Mouse (Mus musculus) cerebellum, adult 2 months (tissue): ENCODE data around the gene Mrps27. TPM values are rescaled to one million over a fixed set of nuclear protein-coding genes. Genes with fewer than 3 reads are reported as not detected.

ENCODE experiments used
- DNase-seq, 2 experiments: peaks; one replicate each; pipeline ENCODE4 v3.0.0; 2021
- H3K27ac ChIP-seq: fragments of 200-500 bp; 2 replicates; pipeline ENCODE4 v1.5.1; 2012; ENCODE audit warnings: low read length, control low read depth, inconsistent platforms; ENCODE audit not compliant: insufficient read depth
- H3K27me3 ChIP-seq: fragments of 200-500 bp; 2 replicates; pipeline ENCODE4 v1.6.1; 2012; ENCODE audit warnings: inconsistent platforms, mild to moderate bottlenecking, low read length, moderate library complexity; ENCODE audit not compliant: control insufficient read depth, insufficient read depth
- H3K4me1 ChIP-seq: fragments of 200-500 bp; 2 replicates; pipeline ENCODE4 v1.6.1; 2011; ENCODE audit warnings: low read length; ENCODE audit not compliant: control insufficient read depth, insufficient read depth
- H3K4me3 ChIP-seq: fragments of 200-500 bp; replicated peaks from 2 replicates; pipeline ENCODE3; 2011; ENCODE audit warnings: mild to moderate bottlenecking, low read depth, low read length, control low read depth; ENCODE audit not compliant: insufficient read depth
- CTCF ChIP-seq: fragments of 200-500 bp; IDR thresholded peaks from 2 replicates; pipeline ENCODE4 v1.5.1; 2011; ENCODE audit warnings: low read depth, mild to moderate bottlenecking, control low read depth, low read length, moderate library complexity, borderline replicate concordance; ENCODE audit not compliant: insufficient read depth
- POLR2A ChIP-seq: fragments of 200-500 bp; IDR thresholded peaks from 2 replicates; pipeline ENCODE4 v1.6.1; 2011; ENCODE audit warnings: low read length, control low read depth, borderline replicate concordance; ENCODE audit not compliant: insufficient read depth
- WGBS: fragments of 180-500 bp; shearing (Covaris S2); methylation state at CpG from one replicate; pipeline ENCODE4 v1.1.7; 2018; 5-methylcytosine and 5-hydroxymethylcytosine counted together
- polyA plus RNA-seq: library from polyadenylated mRNA; depleted of rRNA; stranded (reverse); fragments of >200 nt; gene quantifications from 2 replicates; pipeline ENCODE4 v1.2.3, GENCODE M21; 2012

Gene Mrps27
- polyA plus RNA-seq, 1 experiment = 38.5 TPM

- TF ChIP-seq CTCF (no peak), POLR2A (peak; percentile 33; the same call in 1 of the 2 replicates)
- Histone ChIP-seq H3K27ac (no peak overlapping the region), H3K27me3 (no peaks in the 10 kb centered on the region), H3K4me1 (peaks cover under 1% of the 10 kb centered on the region; the same call in 1 of the 2 replicates), H3K4me3 (peak overlapping the region; percentile 52)
- DNase-seq = no peak
- WGBS = 6% methylated on average over 7 of the region's 7 CpGs
These were observed 8.9 kb downstream of the Mrps27 start for GRCm38 (mm10) chr13:99353490-99353851.

DNA sequence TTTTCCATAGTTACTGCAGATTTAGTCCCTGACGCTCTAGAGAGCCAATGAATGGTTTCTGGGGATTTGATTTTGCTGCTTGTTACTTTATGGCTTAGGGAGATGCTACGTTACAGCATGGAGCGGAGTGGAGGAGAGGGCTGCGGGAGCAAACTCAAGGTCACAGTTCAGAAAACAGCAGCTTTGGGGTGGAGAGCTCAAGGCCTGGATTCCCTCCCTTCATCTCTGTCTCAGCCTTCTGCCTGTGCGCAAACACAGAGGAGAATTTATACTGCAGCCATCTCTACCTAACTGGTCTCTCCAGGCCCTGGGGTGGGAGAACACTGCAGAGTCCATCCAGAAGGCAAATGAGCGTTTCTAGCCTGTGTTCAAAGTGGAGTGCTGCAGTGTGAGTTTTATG, 10.5 kb downstream of the Mrps27 start:
- H3K4me1 ChIP-seq = peaks cover 8% of the 10 kb centered on the region
- WGBS = 94% methylated on average over 6 of the region's 6 CpGs
- DNase-seq = no peak
- no peaks in the 10 kb centered on the region for H3K27me3 ChIP-seq
- H3K27ac ChIP-seq = no peak overlapping the region
- H3K4me3 ChIP-seq = no peak overlapping the region
- no peak for TF ChIP-seq CTCF
- TF ChIP-seq POLR2A = no peak

DNA sequence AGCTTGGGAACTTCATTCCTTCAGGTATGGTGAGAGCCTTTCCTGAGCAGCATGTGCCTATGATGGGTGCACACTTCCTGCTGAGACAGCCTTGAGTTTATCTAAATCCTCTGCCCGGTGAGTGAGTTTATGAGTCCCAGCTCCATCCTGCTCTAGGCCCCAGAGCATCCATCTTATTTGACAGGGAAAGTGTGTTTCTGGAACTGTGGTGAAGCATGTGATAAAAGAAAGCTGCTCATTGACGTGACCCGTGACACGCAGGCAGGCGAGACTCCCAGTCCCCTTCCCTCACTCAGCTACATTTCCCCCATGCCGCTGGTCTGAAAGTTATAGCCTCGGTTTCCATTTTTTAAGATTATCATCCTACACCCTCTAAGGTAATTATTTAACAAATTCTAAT, 11.3 kb downstream of the Mrps27 start:
- peaks cover 8% of the 10 kb centered on the region for H3K4me1 ChIP-seq
- H3K27ac ChIP-seq = no peak overlapping the region
- 95% methylated on average over 7 of the region's 7 CpGs for WGBS
- no peaks in the 10 kb centered on the region for H3K27me3 ChIP-seq
- DNase-seq = no peak
- TF ChIP-seq CTCF = no peak
- no peak for TF ChIP-seq POLR2A
- H3K4me3 ChIP-seq = no peak overlapping the region

- 61% methylated on average over 9 of the region's 9 CpGs for WGBS
- DNase-seq = no peak
- H3K27me3 ChIP-seq = no peaks in the 10 kb centered on the region
- no peak overlapping the region for H3K27ac ChIP-seq
- TF ChIP-seq CTCF = peak; percentile 28; the same call in 1 of the 2 replicates
- TF ChIP-seq POLR2A = no peak
- H3K4me1 ChIP-seq = peaks cover 8% of the 10 kb centered on the region
- no peak overlapping the region for H3K4me3 ChIP-seq
These were observed 12.1 kb downstream of the Mrps27 start for GRCm38 (mm10) chr13:99356428-99357265.

- Histone ChIP-seq H3K27ac (peak overlapping the region; percentile 28; the same call in 1 of the 2 replicates), H3K27me3 (no peaks in the 10 kb centered on the region), H3K4me1 (peaks cover 8% of the 10 kb centered on the region), H3K4me3 (peak overlapping the region; percentile 34)
- 13% methylated on average over 14 of the region's 14 CpGs for WGBS
- peak; percentile 77 to 85 for DNase-seq
- TF ChIP-seq POLR2A (no peak), CTCF (no peak)
These were observed 14.3 kb downstream of the Mrps27 start for GRCm38 (mm10) chr13:99358921-99359320.

DNA sequence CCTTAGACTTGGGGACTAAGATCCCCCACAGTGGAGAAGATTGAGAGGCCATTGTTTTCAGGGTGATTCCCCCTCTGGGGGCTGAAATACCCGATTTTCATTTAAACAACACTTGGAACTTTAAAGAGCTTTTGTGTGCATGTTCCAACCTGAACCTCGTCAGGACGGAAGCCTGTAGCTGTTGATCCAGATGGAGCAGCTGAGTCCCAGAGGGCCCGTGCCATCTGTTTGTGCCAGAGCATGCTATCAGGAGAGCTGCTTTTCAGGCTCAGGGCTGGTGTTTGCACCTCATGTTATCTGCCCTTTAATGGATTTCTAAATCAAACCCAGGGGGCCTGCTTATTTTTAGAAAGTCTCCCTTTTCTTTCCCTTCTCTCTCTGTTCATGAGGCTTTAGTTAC, 19.3 kb downstream of the Mrps27 start:
- WGBS = 42% methylated on average over 4 of the region's 4 CpGs
- no peak overlapping the region for H3K27ac ChIP-seq
- H3K4me3 ChIP-seq = no peak overlapping the region
- TF ChIP-seq POLR2A = no peak
- no peak for TF ChIP-seq CTCF
- H3K4me1 ChIP-seq = peaks cover 30% of the 10 kb centered on the region
- H3K27me3 ChIP-seq = no peaks in the 10 kb centered on the region
- no peak for DNase-seq

DNA sequence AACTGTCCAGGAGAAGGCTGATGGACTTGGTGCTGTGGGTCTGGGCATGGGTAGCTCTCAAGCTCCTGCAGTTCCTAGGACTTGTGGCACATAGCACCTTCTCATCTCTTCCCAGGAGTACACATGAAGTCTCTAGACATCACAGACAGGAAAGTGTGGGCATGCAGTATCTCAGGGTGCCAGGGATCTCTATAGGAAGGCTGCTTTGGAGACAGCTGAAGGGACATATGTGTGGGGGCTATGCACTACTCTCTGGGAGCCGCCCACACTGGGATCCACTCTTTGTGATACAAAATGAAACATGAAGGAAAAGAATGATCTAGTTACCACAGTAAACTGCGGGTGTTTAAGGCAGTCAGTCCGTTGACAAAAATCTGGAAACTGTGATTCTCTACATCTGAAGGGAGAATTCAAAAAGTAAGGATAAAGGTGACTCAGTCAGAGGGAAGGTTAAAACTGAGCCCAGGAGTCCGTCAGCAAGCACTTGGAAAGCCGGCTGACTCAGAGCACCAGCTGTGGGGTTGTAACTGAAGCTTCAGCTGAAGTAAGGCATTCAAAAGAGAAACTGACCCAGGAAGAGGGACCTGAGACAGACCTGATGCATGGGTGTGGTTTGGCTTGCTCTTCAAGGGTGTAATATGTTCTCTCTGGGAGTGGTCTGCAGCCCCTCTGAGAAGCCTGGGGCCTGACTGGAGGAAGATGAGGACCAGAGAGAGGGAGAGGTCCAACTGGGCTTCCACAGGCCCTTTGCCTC, 22.0 kb downstream of the Mrps27 start:
- no peak for DNase-seq
- Histone ChIP-seq H3K27ac (no peak overlapping the region), H3K27me3 (no peaks in the 10 kb centered on the region), H3K4me3 (no peak overlapping the region), H3K4me1 (peaks cover 36% of the 10 kb centered on the region)
- TF ChIP-seq CTCF = no peak
- no peak for TF ChIP-seq POLR2A
- WGBS = 68% methylated on average over 5 of the region's 5 CpGs

DNA sequence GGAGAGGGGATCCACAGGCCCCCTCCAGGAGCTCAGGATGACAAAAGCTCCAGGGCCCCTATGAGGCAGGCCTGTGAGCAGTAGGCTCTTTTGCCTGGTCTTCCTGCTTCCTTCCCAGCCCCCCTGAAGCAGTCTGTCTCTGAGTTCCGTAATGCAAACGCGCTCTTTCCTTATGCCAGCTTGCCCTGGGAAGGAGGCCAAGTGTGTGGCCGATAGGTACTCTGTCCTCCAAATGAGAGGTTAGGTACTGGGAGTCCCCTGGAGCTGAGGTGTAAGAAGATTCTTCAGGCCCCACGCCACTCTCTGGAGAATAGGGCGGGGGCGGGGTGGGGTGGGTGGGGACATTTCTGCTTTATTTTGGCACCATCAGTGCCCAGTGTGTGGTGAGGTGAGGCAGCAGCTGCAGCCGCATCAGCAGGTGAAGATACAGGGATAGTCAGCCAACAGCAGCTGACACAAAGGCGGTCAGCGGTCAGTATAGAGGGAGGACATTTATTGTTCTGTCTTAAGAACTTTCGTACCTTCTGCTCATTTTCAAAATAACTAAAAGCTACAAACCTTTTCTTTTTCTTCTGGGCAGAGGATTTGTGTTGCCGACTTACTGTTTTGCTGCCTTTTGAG, 23.1 kb downstream of the Mrps27 start:
- Histone ChIP-seq H3K27me3 (no peaks in the 10 kb centered on the region), H3K27ac (no peak overlapping the region), H3K4me3 (no peak overlapping the region), H3K4me1 (peaks cover 36% of the 10 kb centered on the region)
- WGBS = 41% methylated on average over 12 of the region's 12 CpGs
- DNase-seq = peak; percentile 66 to 70
- TF ChIP-seq CTCF = no peak
- TF ChIP-seq POLR2A = no peak
